Mouse (Mus musculus) embryonic fibroblast, embryonic 13.5 days (primary cell): ENCODE data around the gene 4921530L21Rik.

Experiments used
- CTCF ChIP-seq: IDR thresholded peaks from 2 replicates; pipeline ENCODE4 v1.5.1; 2011; ENCODE audit warnings: mild to moderate bottlenecking, control low read depth, low read length, moderate library complexity, borderline replicate concordance; ENCODE audit not compliant: insufficient read depth
- POLR2A ChIP-seq: IDR thresholded peaks from 2 replicates; pipeline ENCODE4 v1.6.1; 2011; ENCODE audit warnings: low read depth, mild to moderate bottlenecking, control low read depth, low read length, moderate library complexity

- TF ChIP-seq POLR2A: no peak
- no peak for TF ChIP-seq CTCF
Observed at GRCm38 (mm10) chr14:95877548-95877947, 3.5 kb upstream of the 4921530L21Rik start.
